Mouse (Mus musculus) forelimb bud, embryonic 11.5 days (tissue): ENCODE data around the gene Nr1h2.

Experiments
- DNase-seq: peaks from one replicate; pipeline ENCODE4 v3.0.0-alpha.2; 2012; ENCODE audit warnings: low read depth, low spot score

The Nr1h2 gene

DNA sequence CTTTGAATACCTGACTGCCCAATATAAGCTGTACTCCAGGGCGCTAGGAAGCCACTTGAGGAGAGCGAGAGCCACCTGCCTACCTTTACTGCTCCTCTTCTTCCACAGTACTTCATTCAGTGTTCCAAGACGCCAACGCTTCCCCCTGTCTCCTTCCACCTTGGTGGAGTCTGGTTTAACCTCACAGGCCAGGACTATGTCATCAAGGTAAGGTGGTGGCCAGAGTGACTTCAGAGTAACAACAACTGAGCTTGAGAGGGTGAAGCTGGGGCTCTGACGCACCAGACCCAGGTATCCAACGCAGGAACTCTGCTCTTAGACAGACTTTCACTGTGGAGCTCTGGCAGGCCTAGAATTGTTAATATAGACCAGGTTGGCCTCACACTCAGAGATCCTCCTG is 31.9 kb upstream of the Nr1h2 start:
- DNase-seq, result no peak

GRCm38 (mm10) chr7:44584921-44585320 is 31.2 kb upstream of the Nr1h2 start:
- DNase-seq, result no peak

GRCm38 (mm10) chr7:44584265-44584804 is 30.6 kb upstream of the Nr1h2 start:
- no peak for DNase-seq

- DNase-seq, result no peak
Observed at GRCm38 (mm10) chr7:44583146-44583545, 29.4 kb upstream of the Nr1h2 start.

DNA sequence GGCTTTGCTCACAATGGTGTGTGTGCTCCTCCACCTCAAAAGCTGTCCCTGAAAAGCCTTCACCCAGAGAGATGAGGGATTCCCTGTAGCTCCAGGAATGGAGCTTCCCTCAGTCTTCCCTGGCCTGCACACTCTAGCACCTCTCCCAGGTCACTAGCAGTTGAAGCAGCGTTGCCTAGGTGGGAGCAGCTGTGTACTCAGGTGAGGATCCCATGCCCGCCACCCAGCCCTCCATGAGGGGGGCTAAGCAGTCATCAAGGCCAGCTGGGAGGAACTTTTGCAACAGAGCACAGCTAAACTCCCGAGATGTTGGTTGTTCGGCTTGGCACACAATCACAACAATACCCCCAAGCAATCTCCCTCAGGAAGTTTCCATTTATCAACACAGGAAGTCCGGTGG is 29.0 kb upstream of the Nr1h2 start:
- DNase-seq, result no peak

DNA sequence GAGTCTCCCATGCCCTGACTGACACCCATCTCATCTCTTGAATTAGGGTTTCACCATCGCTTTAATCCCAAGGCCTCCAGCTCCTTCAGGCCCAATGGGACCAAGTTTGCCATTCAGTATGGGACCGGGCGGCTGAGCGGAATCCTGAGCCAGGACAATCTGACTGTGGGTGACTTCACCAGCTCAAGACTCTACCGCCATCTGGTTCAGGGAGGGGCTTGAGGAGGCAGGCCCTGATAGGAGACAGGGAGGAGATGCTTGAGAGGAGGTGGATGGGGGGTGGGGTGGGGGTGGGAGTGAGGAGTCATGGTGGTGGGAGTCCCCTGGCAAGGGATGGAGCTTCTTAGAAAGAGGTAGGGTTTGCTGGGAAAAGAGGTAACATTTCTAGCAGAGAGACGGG is 27.9 kb upstream of the Nr1h2 start:
- DNase-seq, result no peak

DNA sequence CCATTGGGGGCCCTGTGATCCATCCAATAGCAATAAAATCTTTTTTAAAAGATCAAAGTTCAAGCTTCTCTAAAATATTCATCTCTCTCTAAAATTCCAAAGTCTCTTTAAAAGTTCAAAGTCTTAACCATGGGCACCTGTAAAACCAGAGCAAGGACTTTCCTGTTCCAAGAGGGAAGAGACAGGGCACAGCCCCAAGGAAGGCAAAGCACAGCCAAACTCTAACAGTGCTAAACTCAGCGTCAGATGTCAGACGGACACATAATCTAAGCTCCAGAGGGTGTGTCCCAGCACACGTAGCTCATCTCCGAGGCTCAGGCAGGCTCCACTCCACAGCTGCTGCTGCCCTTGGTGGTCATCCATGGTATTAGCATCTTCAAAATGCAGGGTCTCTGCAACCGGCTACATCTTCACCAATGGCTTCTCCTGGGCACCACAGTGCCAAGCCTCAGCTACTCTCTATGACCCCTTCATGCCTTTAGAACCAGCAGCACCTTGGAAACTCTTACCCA is 22.6 kb upstream of the Nr1h2 start:
- no peak for DNase-seq

GRCm38 (mm10) chr7:44572956-44573484 is 19.3 kb upstream of the Nr1h2 start:
- DNase-seq, result no peak

GRCm38 (mm10) chr7:44572213-44572701 is 18.5 kb upstream of the Nr1h2 start, which contains the start of gene Napsa:
TSS of gene Napsa (plus strand) at chr7:44572380.
- DNase-seq, result no peak

DNA sequence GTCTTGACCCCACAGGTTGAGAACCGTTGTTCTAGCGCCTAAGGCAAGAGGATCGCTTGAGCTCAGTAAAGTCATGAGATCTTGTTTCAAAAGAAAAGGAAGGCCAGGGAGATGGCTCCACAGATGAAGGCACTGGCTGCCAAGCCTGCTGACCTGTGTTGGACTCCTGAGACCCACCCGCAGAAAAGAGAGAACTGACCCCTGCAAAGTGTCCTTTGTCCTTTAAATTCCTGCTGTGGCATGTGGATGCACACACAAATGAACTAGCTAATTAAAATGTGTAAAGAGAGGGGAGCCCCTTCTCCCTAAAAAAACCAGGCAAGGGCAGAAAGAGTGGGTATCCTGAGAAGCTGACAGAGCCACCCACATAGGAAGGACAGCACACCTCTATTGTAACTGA is 18.1 kb upstream of the Nr1h2 start:
- DNase-seq, result no peak

- DNase-seq, result no peak
Observed at GRCm38 (mm10) chr7:44570989-44571388, 17.2 kb upstream of the Nr1h2 start.

DNA sequence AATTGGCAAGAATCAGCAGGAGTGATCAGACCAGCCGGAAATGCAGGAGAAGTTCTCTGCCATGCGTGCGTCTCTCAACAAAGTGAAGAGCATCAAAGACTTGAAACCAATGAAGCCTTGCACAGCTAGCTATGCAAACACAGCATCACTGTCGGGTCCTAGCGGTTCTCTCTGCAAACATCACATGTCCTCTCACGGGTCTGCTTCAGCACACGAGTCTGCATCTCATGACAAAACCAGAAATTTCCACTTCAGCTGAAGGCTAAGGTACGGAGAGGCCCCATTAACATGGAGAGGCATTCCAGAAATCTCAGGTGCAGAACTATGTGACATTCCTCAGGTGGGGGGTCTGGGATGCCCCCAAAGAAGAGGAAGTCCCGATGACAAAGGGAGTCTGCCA is 15.1 kb upstream of the Nr1h2 start:
- no peak for DNase-seq

GRCm38 (mm10) chr7:44565414-44565813 is 11.7 kb upstream of the Nr1h2 start:
- DNase-seq, result no peak

- no peak for DNase-seq
Observed at GRCm38 (mm10) chr7:44564486-44564885, 10.7 kb upstream of the Nr1h2 start.

- DNase-seq, result no peak
Observed at GRCm38 (mm10) chr7:44563284-44563683, 9.5 kb upstream of the Nr1h2 start.

DNA sequence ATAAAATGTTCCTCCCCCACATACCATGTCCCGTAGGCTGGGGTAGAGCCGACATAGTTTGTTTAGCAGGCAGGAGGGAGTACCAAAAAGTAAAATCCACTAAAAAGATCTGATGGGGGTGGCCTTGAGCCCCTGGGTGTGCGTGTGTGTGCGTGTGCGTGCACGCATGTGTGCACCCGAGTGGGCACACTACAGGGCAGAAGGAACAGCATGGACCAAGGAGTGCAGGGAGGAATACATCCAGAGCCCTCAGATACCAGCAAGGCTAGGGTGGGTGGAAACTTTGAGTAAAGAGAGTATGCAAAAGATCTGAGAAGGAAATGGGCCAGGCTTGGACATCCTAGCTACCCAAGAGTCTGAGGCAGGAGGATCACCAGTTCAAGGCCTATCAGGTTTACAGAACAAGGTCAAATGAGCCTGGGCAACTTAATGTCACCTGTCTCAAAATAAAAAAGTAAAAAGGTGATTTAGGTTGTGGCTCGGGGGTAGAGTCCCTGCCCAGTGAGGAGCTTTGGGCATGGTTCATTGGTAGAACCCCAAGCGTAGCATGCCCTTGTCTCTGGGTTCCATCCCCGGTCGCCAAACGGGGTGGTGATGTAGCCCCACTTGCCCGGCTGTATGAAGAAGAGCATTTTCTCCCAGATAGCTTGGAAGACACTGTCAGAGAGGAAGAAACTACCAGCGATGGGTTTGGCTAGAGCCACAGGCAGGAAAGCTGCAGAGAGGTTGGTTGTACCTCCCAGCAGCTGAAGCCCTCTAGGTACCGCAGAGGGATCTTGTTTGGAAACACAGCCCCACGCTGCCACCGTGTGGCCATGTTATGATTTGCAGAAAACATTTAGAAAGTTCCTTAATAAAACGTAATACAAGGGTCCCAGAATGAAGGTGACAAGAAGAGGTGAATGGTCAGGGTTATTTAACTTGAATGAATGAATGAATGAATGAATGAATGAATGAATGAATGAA is 7.0 kb upstream of the Nr1h2 start:
- DNase-seq, result peak; percentile 89

DNA sequence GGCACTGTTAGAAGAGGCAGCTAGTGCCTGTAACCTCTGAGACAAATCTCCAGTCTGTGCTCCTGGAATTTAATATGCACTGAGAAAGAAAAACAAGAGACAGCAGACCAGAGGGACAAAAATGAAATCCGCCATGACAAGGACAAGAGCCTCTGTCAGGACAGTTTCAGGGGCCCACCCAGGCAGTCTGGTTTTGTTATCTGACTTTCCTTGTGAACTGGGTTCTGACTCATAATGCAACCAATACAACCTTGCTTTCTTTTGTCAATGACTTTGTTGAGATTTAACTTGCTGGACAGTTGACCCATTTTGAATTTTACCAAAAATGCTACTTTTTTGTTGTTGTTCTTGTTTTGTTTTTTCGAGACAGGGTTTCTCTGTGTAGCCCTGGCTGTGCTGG is 3.9 kb upstream of the Nr1h2 start:
- DNase-seq, result no peak

GRCm38 (mm10) chr7:44553196-44553764 is 471 bp downstream of the Nr1h2 start:
- peak; percentile 87 for DNase-seq

DNA sequence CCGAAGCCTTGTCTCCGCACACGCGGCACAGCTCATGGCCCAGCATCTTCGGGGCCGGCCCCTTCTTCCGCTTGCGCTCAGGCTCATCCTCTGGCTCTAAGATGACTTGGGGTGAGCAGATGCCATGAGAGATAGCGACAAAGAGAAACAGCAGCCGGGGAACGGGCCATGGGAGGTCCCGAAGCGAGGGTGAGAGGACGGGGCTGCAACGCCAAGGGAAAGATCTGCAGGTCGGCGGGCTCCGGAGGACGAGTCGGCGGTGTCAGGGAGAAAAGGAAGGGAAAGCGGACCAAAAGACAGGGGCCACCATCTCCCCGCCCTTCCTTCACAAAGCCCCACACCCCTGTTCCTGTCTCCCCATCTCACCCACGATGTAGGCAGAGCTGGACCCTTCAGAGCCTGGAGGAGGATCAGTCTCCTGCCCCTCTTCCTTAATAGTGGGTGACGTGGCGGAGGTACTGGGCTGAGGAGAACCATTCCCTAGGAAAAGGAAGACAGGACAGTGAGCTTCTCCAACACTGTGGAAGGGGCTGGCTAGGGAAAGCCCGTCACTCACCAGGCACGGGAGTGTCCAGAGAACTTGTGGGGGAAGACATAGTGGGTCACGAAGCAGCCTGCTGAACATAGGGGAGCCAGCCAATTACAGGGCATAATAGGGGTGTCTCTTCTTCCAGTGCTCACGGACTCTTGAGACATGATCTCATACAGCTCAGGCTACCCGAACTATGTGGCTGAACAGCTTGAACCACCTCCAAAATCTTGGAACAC is 1.4 kb downstream of the Nr1h2 start:
- DNase-seq, result no peak

DNA sequence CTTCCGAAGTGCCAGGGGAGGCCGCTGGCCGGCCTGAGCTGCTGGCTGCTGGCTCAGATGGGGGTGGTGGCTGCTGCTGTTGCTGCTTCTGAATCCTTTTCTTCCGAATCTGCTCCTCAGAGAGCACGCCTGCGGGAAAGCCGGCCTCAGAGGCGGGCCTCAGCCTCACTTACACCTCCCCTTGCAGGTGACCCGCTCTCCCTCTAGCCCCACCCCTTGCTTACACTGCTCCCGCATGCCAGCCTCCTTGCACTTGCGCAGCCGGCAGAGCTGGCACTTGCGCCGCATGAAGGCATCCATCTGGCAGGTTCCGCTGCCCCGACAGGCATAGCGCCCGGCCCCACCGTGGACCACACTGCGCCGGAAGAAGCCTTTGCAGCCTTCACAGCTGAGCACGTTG is 2.0 kb downstream of the Nr1h2 start:
- DNase-seq, result no peak

GRCm38 (mm10) chr7:44551301-44551700 is 2.5 kb downstream of the Nr1h2 start:
- no peak for DNase-seq

DNA sequence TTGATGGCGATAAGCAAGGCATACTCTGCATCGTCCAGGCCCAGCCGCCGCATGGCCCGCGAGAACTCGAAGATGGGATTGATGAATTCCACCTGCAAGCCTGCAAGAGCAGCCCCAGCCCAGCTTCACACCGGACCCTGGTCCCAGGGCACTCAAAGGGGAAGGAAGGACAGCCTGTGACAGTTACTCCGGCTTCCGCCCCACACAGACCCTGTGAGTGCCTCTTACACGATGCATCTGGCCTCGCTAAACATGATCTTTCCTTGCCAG is 3.4 kb downstream of the Nr1h2 start:
- DNase-seq, result no peak
